Mouse (Mus musculus): Measurements from ENCODE around the gene Epha1.

DNA sequence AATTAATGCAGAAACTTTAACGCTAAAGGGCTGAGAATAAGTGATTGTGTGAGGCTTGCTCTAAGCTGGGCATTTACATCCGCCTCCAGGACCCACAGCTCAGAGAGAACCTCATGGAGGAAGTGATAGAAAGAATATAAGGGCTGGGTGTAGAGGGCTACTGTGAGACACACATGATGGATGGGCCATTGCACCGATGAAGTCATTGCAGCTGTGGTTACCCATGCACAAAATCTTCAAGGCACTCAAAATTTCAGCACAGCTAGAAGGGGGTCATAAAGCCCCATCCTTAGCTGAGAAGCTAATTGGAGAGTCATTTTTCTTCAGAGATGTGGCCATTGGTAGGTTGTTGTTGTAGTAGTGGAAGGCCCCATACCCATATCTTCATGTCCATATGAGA is 25.2 kb upstream of the Epha1 start:
- TF ChIP-seq CTCF (IDR thresholded peaks at IDR 0.05) (no peak), EP300 (IDR thresholded peaks at IDR 0.05) (no peak)

Data from lung, postnatal 0 days (tissue).